Mouse (Mus musculus) gonadal fat pad, adult 2 months (tissue): ENCODE measurements at regions not wholly inside any gene's neighbourhood (a gene's known extent, or its start where the extent isn't known, plus 50 kb on each side); places are given as distances from the start of the nearest gene placed in this dataset.
A peak's percentile ranks its signal among the peaks of the same experiment; 100 is the strongest.

ENCODE experiments used
- DNase-seq: peaks from one replicate; pipeline ENCODE4 v3.0.0-alpha.2; 2012; ENCODE audit warnings: low read depth

DNA sequence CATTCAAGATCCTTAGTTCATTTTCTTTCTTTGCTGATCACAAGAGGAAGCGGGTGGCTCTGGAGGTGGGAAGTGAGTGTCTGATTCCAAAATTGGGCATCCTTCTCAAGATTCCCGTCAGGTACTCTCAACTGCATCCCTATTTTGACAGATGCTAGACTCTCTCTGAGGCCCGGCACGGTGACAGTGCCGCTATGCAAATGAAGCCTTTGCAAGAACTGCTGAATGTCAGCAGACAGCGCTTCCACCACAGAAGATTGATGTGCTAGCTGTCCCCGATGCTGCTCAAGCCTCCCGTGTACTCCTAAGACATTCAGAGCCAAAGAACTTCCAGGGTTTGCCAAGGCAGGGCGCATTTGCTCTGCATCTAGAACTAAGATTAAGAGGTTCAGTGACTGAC, 50.9 kb upstream of the Cpne4 start:
- no peak for DNase-seq

DNA sequence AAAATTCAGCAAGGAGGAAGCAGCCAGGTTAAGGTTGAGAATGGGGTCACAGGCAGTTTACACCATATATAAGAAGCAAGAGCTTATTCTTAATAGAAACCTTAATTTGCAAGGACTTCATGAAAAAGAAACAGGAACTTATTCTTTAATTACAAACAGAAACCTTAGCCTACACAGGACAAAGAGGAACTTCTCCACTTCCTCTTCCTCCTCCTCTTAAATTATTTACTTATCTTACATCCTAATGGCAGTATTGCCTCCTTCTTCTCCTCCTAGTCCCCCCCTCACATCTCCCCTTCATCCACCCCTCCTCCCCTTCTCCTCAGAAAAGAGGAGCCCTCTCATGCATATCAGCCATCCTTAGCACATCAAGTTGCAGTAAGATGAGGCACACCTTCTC, 56.4 kb upstream of the Cpne4 start:
- no peak for DNase-seq

DNA sequence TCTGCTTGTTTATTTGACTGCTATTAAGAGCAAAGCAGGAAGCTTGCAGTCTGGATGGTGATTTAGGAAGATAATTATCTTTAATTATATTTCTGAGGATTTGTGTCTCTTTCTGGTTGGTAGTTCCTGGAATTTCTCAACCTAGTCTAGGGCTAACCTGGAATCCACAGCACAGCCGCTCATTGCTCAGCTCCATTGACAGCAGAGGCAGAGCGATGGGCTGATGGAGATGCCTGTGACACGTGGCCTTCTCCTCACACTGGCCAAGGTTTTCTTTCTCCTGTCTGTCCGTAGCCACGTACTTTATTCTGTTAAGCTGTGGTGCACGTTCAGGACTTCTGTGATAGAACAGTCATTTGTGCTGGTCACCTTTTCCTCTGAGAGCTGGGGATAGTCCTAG, 57.7 kb upstream of the Cpne4 start:
- DNase-seq, result no peak

DNA sequence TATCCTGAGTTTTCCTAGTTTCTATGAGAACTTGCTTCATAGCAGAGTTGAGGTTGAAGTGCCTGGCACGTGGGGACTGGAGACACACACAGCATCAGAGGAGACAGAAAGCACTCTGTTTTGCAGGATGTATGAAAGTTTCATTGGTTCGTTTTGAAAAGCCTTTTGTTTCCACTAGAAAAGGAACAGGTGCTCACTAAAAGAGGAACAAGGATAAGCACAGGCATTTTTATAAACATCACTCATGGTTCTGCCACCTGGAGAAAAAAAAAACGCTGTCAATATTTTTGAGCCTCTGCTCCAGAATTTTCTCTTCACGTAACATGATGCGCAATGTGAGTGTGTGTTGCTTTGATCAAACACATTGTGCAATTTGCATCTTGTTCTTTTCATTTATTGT, 64.6 kb upstream of the Cpne4 start:
- no peak for DNase-seq

DNA sequence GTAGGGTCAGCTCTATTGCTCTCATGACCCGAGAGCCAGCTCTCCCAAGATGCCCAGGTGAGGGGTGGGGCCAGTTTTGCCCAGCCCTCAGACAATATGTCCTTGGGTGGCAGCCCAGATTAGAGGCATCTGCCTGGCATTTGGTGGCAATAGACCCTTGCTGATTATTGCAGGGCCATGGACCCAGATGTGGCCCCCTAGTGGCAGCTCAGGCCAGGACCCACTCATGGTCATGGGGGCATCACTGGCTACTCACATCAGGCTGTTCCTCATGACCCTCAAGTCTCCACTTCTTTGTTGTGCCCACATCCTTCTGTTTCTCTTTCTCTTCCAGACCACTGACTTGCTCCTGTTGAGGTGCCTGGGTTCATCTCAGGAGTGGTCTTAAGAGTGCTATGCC, 66.4 kb upstream of the Cpne4 start:
- DNase-seq, result no peak

DNA sequence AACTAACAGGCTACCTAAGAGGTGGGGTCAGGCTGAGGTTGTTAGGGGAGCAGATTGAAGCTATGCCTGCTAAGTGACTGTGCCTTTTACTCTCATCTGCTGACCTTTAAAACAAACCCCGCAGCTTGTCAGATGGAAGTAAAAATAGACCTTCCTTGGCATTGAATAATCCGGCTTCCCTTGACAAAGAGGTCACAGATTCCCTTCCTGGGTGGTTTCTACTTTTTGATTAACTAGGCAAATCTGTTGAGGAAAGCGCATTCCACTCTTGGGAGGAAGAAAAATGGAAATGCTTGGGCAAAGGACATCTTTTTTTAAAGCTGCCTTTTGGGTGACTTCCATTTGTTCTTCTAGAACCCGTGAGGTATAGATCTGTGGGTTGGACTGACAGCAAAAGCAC, 72.3 kb upstream of the Cpne4 start:
- no peak for DNase-seq

DNA sequence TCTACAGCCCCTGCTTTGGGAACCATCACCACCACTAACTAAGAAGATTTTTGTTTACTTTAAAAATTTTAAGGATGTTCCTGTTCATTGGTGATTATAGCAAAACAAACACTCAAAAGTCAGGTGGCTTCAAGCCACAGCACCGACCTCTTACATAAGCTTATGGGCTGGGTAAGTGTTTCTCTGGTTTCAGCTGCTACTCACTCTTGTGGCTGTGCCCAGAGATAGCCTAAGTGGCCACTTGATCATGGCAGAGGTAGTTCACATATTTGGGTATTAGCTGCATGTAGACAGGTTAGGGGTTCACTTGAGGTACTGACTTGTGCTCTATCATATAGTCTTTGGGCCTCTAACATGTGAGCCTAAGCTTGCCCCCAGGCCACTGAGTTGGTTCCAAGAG, 79.8 kb upstream of the Cpne4 start:
- DNase-seq, result no peak

DNA sequence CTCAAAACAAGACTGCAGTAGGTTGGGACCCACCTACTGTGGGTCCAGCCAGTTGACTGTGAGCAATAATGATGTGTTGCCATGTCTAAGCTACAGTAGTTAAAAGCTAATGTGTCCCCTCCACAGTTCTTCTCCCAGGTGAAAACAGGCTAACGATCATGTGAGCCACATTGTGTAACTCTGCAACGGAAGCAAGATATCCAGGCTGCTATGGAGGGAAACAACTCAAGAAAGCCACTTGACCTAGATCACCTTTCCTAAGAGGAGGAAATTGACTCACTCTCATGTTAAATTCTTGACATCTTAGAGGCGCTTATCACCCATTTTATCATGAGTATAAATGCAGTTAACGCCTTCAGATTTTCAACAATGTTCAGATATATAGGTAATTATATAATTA, 83.4 kb upstream of the Cpne4 start:
- no peak for DNase-seq

DNA sequence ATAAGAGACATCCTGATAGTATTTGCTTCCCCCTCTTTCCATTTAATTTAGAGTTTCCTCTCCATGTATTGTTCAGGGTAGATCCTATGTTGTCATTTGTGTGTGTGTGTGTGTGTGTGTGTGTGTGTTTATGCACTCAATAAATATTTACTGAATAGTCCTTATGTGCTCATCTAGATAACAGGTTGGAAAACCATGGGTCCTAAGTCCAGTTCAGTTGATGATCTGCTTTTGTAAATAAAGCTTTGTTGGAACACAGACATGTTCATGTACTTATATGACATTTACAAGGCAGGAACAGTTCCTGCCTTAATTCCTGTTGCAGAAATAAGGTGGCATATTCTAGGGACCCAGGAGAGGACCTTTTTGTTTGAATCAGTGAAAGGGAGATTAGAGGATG, 87.0 kb upstream of the Cpne4 start:
- no peak for DNase-seq

DNA sequence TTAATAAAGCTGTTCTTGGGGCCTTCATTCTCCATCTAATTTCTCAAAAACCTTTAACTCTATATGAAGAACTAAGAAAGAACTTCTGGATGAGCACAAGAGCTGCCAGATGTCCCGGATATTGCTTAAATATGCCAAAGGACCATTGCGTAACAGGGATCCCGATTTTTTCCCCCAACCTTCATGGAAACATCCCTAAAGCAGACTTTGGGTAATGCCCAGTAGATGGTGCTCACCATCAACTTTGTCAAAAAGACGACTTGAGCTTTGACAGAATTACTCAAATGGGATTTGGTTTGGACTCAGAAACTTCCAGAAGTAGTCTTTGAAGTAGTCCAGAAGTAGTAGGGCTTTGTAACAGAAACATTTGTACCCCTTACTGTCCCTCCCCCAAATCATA, 89.5 kb upstream of the Cpne4 start:
- no peak for DNase-seq

DNA sequence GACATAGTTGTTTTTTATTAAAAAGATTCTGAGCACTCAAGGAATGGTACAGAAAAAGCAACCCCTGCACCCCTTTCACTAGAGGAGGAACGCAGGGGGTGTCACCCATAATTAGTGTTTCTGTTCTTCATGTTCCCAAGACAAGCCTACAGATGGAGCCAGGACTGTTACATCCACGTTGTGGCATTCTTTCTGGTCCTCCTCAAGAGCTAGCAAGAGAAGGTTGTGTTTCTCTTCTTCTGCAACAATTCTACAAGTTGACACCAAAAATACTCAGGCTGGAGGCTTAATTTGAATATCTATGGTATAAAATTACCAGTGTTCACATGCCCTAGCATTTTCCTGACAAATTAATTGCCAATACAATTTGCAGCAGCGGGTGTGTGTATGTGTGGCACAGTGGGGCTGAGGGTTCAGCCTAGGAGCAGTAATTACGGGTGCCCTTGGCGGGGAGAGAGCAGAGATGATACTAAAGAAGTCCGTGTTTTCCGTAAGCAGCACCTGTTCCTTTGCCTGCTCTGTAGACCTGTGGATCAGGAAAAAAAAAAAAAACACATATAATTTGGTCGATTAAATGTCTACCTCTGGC, 98.4 kb upstream of the Cpne4 start:
- DNase-seq, result no peak

DNA sequence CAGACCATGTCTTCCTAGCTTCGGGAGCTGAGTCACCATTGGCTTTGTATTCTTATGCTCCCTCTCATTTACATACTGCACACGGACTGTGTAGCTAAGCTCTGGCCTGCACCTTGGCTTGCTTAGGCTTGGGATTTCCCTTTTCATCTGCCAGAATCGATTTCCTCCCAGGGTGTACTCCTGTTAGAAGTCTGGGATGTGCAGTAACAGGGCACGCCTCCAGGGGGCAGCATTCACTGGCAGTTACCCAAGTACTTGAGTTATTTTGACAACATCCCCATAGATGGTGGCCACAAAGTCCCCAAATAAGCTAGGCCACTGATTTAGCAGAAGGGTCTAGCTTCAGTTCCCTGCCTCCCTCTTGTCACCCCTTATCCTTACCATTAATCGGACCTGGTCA, 102.2 kb upstream of the Cpne4 start:
- no peak for DNase-seq

DNA sequence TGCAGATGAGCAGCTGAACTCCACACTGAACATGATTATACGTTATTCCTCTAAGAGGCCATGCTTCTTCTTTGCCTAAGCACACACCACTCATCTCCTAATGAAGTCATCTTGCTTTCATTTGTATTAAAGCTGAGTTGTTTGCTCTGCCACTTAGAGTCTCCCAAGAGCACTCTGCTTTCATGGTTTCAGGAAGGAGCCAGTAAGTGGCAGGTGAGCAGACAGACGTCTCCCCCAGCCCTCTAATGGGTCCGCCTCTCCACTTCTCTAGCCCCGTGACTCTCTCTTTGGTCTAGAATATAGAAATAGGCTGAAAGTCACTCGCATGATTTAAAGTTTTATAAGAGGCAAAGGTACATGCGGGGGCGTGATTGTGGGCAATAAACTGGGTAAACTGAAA, 103.8 kb upstream of the Cpne4 start:
- DNase-seq, result no peak

DNA sequence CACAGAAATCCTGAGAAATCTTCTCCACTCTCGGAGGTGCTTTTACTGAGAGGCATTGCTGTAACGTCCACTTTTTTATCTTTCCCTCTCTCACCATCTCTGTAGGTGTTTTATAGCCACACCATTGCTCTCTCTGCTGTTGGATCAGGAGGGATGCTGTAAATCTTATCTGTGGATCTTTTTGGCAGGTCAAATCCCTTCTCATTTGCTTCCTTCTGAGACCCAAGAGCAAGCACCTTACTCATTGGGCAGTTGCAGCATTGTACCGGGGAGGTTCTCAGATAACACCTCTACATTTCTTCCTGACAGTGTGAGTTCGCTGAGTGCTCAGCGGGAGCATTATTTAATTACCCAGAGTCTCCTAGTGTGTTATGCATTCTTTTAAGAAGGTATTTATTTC, 75.5 kb upstream of the Acpp start:
- DNase-seq, result no peak

DNA sequence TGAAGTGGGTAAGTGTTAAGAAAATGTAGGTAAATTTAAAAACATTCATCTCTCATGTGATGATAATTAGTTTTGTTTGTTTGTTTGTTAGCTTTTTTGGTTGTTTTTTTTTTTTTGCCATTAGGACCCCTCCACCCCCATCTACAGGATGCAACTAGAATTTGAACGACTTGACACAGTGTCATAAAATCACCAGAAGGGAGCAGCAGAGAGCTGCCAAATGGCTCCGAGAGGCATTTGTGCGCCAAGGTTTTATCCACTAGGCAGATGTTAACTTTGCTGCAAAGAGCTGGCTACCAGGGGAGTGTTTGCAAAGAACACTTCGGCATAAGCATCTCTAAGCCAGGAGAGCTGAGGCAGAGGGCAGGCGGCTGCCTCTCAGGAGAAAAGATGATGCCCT, 72.7 kb upstream of the Acpp start:
- DNase-seq, result no peak

DNA sequence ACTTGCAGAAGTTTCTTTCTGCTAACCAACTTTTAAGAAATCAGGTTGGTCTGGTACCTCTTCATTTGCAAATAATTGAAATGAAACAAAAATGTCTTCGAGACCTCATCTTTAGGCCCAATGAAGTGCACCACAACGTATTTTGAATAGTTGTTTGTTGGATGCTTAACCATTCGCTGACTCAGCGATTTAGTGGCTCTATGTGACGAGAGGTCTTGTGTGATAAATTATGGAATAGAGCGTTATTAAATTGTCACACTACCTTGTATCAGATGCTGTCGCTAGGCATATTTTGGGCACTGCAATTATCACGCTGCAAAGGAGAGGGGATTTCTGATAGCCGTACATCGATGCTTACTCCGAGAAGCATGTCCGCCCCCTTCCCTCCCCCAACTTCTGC, 71.8 kb upstream of the Acpp start:
- no peak for DNase-seq

DNA sequence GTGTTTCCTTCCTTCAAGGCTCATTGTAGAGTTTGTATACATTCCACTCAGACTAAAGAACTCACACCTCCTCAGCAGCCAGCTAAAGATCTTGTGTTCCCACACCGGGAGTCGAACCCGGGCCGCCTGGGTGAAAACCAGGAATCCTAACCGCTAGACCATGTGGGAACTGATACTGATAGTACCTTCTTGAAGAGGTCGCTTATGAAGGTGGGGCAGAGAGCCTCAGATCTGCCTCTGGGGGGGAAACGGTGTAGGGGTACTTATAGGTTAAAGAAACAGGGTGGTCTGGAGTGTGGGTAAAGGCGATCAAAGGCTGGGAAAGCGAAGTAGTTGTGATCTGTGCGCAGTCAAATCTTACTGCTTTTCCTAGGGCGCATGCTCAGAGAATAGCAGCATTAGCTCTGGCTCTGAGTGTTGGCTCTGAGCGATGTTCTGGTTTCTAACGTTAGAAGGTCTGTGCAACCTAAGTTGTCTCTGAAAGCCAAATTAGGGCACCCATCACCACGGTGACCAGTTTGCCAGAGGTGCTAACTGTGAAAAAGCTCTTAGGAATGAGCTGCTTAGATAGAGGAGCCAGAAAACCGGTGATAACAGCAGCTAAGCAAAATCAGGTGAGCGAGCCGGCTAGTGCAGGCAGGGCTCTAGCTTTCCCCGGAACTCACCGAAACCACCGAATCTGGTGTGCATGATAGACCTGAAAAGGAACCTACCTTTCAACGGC, 71.2 kb upstream of the Acpp start:
- no peak for DNase-seq

DNA sequence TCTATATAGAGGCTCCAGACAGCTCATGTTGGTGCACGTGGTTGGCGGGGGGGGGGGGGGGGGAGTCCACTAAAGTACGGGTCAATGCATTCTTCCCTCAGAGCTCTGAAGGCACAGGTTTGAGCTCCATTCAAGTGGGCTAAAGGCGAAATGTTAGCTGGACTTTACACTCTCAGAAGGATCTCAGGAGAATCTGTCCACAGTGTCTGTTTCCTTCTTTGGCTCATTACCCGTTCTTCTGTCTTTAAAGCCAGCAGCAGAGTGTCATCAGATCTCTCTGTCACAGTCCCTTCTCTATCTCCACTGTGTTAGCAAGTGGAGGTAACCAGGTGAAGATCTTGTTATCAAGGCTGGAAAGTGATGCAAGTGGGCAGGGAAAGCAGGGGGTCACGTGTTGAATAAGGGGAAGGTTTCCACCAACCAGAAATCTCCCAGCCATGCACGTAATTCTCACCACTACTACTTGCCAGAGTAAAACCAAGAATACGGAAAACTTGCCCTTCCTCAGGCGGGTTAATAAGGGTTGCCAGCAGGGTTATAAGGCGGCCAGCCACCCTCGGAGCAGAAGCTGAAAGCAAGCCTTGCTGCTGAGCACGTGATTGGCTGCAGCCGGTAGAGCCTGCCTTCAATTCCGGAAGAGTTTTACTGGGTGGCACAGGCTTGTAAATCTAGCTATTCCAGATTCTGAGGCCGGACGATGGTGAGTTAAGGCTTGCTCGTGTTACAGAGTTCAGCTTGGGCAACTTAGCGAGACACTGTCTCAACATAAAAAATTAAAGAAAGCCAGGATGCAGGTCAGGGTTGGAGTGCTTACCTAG, 70.2 kb upstream of the Acpp start:
- DNase-seq, result peak; percentile 52

DNA sequence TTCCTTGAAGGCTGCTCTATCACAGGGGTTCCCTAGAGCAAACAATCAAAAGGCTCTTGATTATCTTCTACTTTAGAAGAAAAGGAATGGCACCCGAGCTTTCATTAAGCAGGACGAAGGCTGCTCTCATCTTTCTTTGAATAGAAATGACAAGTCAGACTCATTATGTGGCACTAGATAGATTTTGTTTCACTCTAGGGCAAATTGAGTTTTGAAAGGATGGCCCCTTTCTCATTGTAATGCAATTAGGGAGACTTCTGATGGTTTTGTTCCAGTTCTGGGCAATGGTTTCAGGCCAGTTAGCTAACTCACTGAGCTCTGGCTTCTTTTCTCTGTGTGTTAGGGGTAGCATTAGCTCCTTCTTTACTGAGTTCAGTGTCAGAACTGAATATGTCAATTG, 69.5 kb upstream of the Acpp start:
- no peak for DNase-seq

DNA sequence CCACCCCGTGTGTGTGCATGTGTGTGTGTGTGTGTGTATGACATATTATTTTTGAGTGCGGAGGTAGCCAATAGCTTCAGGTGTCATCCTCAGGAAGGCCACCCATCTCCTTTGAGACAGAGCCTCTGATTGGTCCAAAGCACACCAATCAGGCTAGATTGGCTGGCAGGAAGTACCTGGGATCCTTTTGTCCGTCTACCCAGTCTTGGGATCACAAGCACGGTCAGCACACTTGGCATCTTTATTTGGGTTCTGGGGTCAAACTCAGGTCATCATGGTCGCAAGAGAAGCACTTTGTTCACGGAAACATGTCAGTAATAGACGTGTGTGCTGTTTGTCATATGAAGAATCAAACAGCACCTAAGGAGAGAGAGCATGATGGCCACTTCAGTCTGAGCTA, 68.9 kb upstream of the Acpp start:
- DNase-seq, result no peak

DNA sequence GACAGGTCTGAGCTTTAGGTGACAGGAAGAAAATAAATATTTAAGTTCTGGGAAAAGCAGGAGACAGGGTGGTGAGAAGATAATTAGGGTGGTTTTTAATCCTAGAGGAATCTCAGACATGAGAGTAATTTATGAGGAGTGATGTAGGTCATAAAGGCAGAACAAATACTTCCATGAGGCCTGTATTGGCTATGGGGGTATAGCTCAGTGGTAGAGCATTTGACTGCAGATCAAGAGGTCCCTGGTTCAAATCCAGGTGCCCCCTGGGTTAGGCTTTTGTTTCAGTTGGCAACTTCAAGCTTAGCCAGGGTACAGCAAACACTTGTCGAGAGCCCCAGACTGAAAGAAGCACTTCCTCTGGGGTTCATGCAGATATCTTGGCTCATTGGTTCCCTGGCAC, 66.3 kb upstream of the Acpp start:
- no peak for DNase-seq

DNA sequence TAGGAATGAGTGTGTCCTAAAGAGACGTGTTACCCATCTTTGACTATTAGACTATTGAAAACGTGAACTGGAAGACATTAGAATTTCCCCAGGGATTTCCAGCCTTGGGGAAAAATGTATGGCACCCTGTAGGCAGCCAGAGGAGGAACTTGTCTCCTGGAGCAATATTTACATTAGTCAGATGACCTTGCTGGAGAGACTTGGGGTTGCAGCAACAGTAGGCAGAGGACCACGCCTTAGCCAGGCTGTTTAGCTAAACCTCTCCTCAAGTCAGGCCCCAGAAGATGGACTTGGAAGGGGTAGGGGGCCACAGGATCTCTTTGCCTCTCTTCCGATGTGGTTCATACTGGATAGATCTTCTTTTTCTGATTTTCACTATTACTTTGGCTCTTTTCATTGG, 64.1 kb upstream of the Acpp start:
- DNase-seq, result no peak

DNA sequence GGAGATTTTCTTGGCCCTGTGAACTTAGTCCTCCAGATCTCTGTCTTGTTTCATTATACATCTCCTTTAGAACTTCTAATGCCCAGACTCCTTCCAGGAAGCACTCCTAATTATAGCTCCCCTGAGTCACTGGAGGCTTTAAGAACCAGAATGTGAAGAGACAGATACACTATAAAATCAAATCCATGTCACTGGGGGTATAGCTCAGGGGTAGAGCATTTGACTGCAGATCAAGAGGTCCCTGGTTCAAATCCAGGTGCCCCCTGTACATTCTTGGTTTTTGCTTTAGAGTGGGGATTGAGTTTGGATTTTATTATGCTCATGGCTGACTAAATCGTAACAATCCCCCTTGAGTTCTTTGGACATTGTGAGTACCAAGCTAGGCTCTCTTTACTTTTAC, 62.4 kb upstream of the Acpp start:
- no peak for DNase-seq
